Mouse (Mus musculus) megakaryocyte progenitor cell, adult 5-6 weeks (primary cell): ENCODE data around the gene Btd. TPM values are rescaled to one million over a fixed set of nuclear protein-coding genes. Genes with fewer than 3 reads are reported as not detected.

ENCODE experiments used
- ATAC-seq: replicated peaks from 2 replicates; pipeline ENCODE4 v1.8.0; 2016; ENCODE audit warnings: mild to moderate bottlenecking, moderate TSS enrichment, inconsistent platforms; ENCODE audit not compliant: poor library complexity
- total RNA-seq, 2 experiments: library from RNA; stranded (forward) in 1 of 2; stranded (reverse) in 1 of 2; fragments of 157-497, 149-512 nt in 1 of 2; fragments of 200-1000 nt in 1 of 2; gene quantifications; 2 replicates each; pipeline versions ENCODE4 v1.2.3 to v1.2.4; 2015 to 2017

Btd gene
- total RNA-seq, 2 experiments from 2014 or later = 8.1 to 15.6 TPM

GRCm38 (mm10) chr14:31696985-31697303 lies 56.1 kb downstream of the Btd start:
- no peak for ATAC-seq

- ATAC-seq = no peak
Observed at GRCm38 (mm10) chr14:31697346-31697745, 56.5 kb downstream of the Btd start.

- ATAC-seq = no peak
Observed at GRCm38 (mm10) chr14:31697755-31698154, 56.9 kb downstream of the Btd start.

GRCm38 (mm10) chr14:31700376-31700775 lies 59.5 kb downstream of the Btd start:
- no peak for ATAC-seq

- peak; percentile 55 for ATAC-seq
Observed at GRCm38 (mm10) chr14:31709343-31709742, 68.5 kb downstream of the Btd start.

- no peak for ATAC-seq
Observed at GRCm38 (mm10) chr14:31715669-31716068, 74.8 kb downstream of the Btd start.

GRCm38 (mm10) chr14:31717360-31717759 lies 76.5 kb downstream of the Btd start:
- no peak for ATAC-seq

Other genes starting within 250 kb of the Btd start
- gene Sh3bp5, start 204.9 kb upstream of the Btd start, total RNA-seq (2015) = 4.5 and 6.2 TPM in 2 replicates
- 3.6 and 5.2 TPM in 2 replicates for gene Sh3bp5, start 204.9 kb upstream of the Btd start, total RNA-seq (2017)
- 28.3 and 30.7 TPM in 2 replicates for gene Eaf1, start 146.6 kb upstream of the Btd start, total RNA-seq (2015)
- 25.3 and 34.4 TPM in 2 replicates for gene Eaf1, start 146.6 kb upstream of the Btd start, total RNA-seq (2017)
- gene Mettl6, start 146.0 kb upstream of the Btd start, total RNA-seq (2015) = 45.4 and 47.6 TPM in 2 replicates
- gene Mettl6, start 146.0 kb upstream of the Btd start, total RNA-seq (2017) = 85.2 and 126 TPM in 2 replicates
- gene Colq, start 49.7 kb upstream of the Btd start, total RNA-seq (2015) = not detected in 2 replicates
- gene Colq, start 49.7 kb upstream of the Btd start, total RNA-seq (2017) = 0.37 TPM in 1 of 2 replicates, not detected in the other
- gene Gm49387, start 150 bp upstream of the Btd start, total RNA-seq (2015) = not detected in 2 replicates
- gene Gm49387, start 150 bp upstream of the Btd start, total RNA-seq (2017) = not detected in 2 replicates
- 13.3 and 18.9 TPM in 2 replicates for gene Hacl1, start 258 bp downstream of the Btd start, total RNA-seq (2015)
- gene Hacl1, start 258 bp downstream of the Btd start, total RNA-seq (2017) = 34.8 and 35.6 TPM in 2 replicates
- gene Ankrd28, start 189.6 kb downstream of the Btd start, total RNA-seq (2015) = 131 and 140 TPM in 2 replicates
- gene Ankrd28, start 189.6 kb downstream of the Btd start, total RNA-seq (2017) = 186 and 238 TPM in 2 replicates